Mouse (Mus musculus) erythroblast, embryonic 14.5 days (primary cell): ENCODE data around the gene D11Wsu47e.

Experiments
- GATA1 ChIP-seq: IDR thresholded peaks from 2 replicates; pipeline ENCODE4 v1.6.1; 2012; ENCODE audit warnings: low read length, inconsistent platforms, mixed read lengths
- TAL1 ChIP-seq: IDR thresholded peaks from 3 replicates; pipeline ENCODE4 v1.6.1; 2012; ENCODE audit warnings: low read length, inconsistent platforms, mixed read lengths

DNA sequence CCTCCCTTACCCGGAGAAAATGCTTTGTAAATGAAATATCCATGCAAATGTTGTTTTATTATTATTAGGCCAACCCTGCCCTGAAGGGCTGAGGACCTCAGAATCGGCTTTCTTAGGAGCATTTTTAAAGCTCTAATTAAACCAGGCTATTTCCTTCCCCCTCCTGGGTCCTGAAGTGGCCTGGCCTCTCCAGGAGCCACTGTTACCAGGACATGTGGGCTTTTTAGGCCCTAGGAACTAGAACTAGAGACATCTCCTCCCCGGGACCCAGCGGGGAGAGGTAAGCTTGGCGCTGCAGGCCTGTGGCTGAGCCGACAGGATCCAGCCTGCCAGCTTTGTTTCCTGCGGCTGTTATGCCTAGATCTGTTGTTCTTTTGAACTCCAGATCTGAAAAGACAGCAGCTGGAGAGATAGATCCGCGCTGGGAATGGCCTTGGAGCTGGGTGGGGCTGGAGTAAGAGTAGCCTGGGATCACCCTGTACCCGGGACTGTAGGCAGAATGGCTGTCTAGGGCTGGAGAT, 26.1 kb downstream of the D11Wsu47e start:
- no peak for TF ChIP-seq GATA1
- TF ChIP-seq TAL1: no peak
